Comparison of ENCODE assay signal across 9 mouse cellular contexts in the genomic region with DNA sequence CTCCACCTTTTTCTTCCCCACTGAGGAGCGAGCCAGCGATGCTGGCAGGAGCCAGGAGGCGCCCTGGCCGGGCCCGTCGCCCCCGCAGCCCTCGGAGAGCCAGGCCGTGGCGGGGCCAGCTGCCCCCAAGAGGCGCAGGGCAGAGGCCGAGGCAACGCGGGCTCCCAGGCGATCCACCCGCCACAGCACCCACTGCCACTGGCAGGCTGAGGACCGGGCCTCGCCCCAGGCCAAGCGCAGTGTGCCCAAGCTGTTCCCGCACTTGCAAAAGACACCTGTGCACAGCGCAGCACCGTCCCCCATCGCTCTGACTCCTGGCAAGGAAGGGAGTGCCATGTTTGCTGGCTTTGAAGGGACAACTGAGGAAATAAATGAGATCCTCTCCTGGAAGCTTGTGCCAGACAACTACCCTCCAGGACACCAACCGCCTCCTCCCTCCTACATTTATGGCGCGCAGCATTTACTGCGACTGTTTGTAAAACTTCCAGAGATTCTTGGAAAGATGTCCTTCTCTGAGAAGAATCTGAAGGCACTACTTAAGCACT. TPM values are rescaled to one million over a fixed set of nuclear protein-coding genes. Genes with fewer than 3 reads are reported as not detected.
A peak's percentile ranks its signal among the peaks of the same experiment; 100 is the strongest.
DNase-seq lines count a peak whose midpoint lies in the region; ATAC-seq and TF ChIP-seq lines count a peak whose summit lies in the region.
"Had no signal": no experiment of that assay in that cellular context is flagged by ENCODE, and none has a peak within 500 bp of the region (broad histone marks: within the 10 kb centered on the region; RNA-seq: fewer than 3 reads in every experiment).

No protein-coding gene starts in this region.

- WGBS in heart, embryonic 10.5 days = 14% methylated on average over 27 of the region's 27 CpGs

- peak overlapping the region; percentile 93 for H3K27ac ChIP-seq in heart, embryonic 10.5 days

- TF ChIP-seq CTCF in E14TG2a.4 (conservative IDR thresholded peaks at IDR 0.05; ENCODE audit: low read length) = no peak

- peaks cover 7% of the 10 kb centered on the region; the same call in 1 of the 2 replicates for H3K4me1 ChIP-seq in heart, embryonic 10.5 days
- peaks cover 4% of the 10 kb centered on the region; the same call in 1 of the 2 replicates for H3K4me1 ChIP-seq in E14TG2a.4 (replicated peaks; ENCODE audit: low read depth, low read length)

- no peaks in the 10 kb centered on the region; the same call in 1 of the 2 replicates for H3K36me3 ChIP-seq in heart, embryonic 10.5 days
- H3K36me3 ChIP-seq in E14TG2a.4 (ENCODE audit: insufficient read depth, low read length) = no peaks in the 10 kb centered on the region

- no peak for DNase-seq in heart, embryonic 10.5 days (ENCODE audit: low spot score)
- no peak for DNase-seq in heart, postnatal 25 days (ENCODE audit: low spot score)
- DNase-seq in cerebellum, postnatal 4 days (ENCODE audit: low spot score in 2 of 2) = peak; percentile 38 to 49
- DNase-seq in left cerebral cortex, postnatal 4 days = peak; percentile 54
- DNase-seq in neural tube, embryonic 10.5 days (ENCODE audit: extremely low spot score, low spot score) = peak; percentile 82
- no peak for DNase-seq in adipocyte (ENCODE audit: low spot score)

- ATAC-seq in granulocyte monocyte progenitor cell, adult 5-6 weeks (replicated peaks; ENCODE audit: poor library complexity, severe bottlenecking) = peak; percentile 10

- H3K27me3 ChIP-seq in heart, embryonic 10.5 days (ENCODE audit: insufficient read depth, poor library complexity, severe bottlenecking) = no peaks in the 10 kb centered on the region
- H3K27me3 ChIP-seq in E14TG2a.4 (ENCODE audit: insufficient read depth, low read length) = no peaks in the 10 kb centered on the region
- H3K27me3 ChIP-seq: CH12.LX had no signal

- no peaks in the 10 kb centered on the region for H3K9me3 ChIP-seq in heart, embryonic 10.5 days
- H3K9me3 ChIP-seq in E14TG2a.4 (ENCODE audit: low read length) = no peaks in the 10 kb centered on the region

- H3K4me3 ChIP-seq in heart, embryonic 10.5 days = peak overlapping the region; percentile 70
- peak overlapping the region; percentile 82 for H3K4me3 ChIP-seq in E14TG2a.4 (replicated peaks; ENCODE audit: low read length)

- intact Hi-C loops in heart, postnatal 25 days (cut with DNase I) = no loop called here
- intact Hi-C loops in left cerebral cortex, postnatal 4 days (cut with DNase I) = no loop called here

RNA-seq across cellular contexts. Expression of a gene that starts 9.0 kb away (rescaled TPM):
- 8.1 and 9.1 TPM in 2 replicates for polyA plus RNA-seq in heart, embryonic 10.5 days (2016; fragmentation: Nextera tagmentation; extraction: Ambion mirVana)
- total RNA-seq in heart, postnatal 25 days (2021) = 1 to 10 TPM; 2.2 to 2.5 TPM
- total RNA-seq in granulocyte monocyte progenitor cell, adult 5-6 weeks (2014; fragmentation: Nextera tagmentation) = 6.0 and 8.0 TPM in 2 replicates
- 11.2 and 13.6 TPM in 2 replicates for total RNA-seq in granulocyte monocyte progenitor cell, adult 5-6 weeks (2017)
- 10 to 100 TPM; 12.2 to 14.9 TPM for total RNA-seq in left cerebral cortex, postnatal 4 days (2021)

Comparison
In these comparisons a context has a peak if more than half of its experiments do, and no peak if none do; other contexts are left out.
1. DNase-seq: peak in cerebellum, postnatal 4 days (2 of 2), left cerebral cortex, postnatal 4 days (single experiment) and neural tube, embryonic 10.5 days (single experiment); none in heart, embryonic 10.5 days (single experiment), heart, postnatal 25 days (single experiment) and adipocyte (single experiment).